In genomic region chr1:93458357-93458756, GRCm38 (mm10) we compare ENCODE assay signal across 18 mouse cellular contexts.
"Had no signal": no experiment of that assay in that cellular context is flagged by ENCODE, and none has a peak within 500 bp of the region (broad histone marks: within the 10 kb centered on the region; RNA-seq: fewer than 3 reads in every experiment).

No protein-coding gene starts in this region.

- H3K4me3 ChIP-seq: midbrain, embryonic 10.5 days; midbrain, embryonic 12.5 days; myocyte; neural tube, embryonic 13.5 days; neural tube, embryonic 15.5 days had no signal

- DNase-seq: lung, adult 18-20 months; lung, embryonic 14.5 days; lung, postnatal 10 days; lung, postnatal 4 days; midbrain, embryonic 14.5 days; right cerebral cortex, adult 18-20 months; right cerebral cortex, postnatal 25 days; right cerebral cortex, postnatal 4 days; spleen, adult 18-20 months; thymus, adult 18-20 months; thymus, postnatal 14 days; thymus, postnatal 36 days had no signal

- ATAC-seq: midbrain, embryonic 16.5 days had no signal

- H3K4me1 ChIP-seq: midbrain, embryonic 10.5 days; midbrain, embryonic 12.5 days had no signal

- H3K4me2 ChIP-seq: lung, embryonic 14.5 days; midbrain, embryonic 12.5 days; neural tube, embryonic 13.5 days; neural tube, embryonic 15.5 days had no signal

- H3K36me3 ChIP-seq: midbrain, embryonic 10.5 days; midbrain, embryonic 12.5 days; neural tube, embryonic 13.5 days; neural tube, embryonic 15.5 days had no signal

- H3K27me3 ChIP-seq: midbrain, embryonic 12.5 days; neural tube, embryonic 13.5 days; neural tube, embryonic 15.5 days had no signal

- H3K9ac ChIP-seq: lung, embryonic 14.5 days; midbrain, embryonic 12.5 days; neural tube, embryonic 13.5 days; neural tube, embryonic 15.5 days had no signal

- H3K27ac ChIP-seq: midbrain, embryonic 10.5 days; midbrain, embryonic 12.5 days; neural tube, embryonic 15.5 days had no signal

- H3K9me3 ChIP-seq: midbrain, embryonic 10.5 days; midbrain, embryonic 12.5 days; neural tube, embryonic 13.5 days; neural tube, embryonic 15.5 days had no signal
